Mouse (Mus musculus): ENCODE measurements around the gene Fam57b.

DNA sequence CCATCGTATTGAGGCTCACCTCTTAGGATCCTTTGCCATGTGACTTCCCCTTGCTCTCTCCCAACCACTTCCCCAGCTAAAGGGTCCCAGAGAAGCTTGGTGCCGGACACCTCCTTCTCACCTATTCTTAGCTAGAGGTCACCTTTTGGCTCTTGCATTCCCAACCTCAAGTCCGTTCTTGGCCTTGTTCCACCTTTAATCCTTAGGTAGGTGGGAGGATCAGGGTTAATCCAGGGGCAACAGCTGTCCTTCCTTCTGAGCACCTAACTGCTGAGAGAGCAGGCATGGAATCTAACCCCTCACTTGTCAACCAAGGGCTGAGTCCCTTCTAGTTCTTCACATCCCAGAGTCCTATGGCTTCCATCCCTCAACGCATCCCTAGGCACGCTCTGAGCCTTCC is 28.5 kb downstream of the Fam57b start:
- no peak for TF ChIP-seq EP300 (IDR thresholded peaks at IDR 0.05)
- TF ChIP-seq CTCF (IDR thresholded peaks at IDR 0.05) = no peak

Measured in lung, postnatal 0 days (tissue).